Mouse (Mus musculus) monocyte, adult 59 days (primary cell): Measurements from ENCODE around the gene Kctd12b. TPM values are rescaled to one million over a fixed set of nuclear protein-coding genes. Genes with fewer than 3 reads are reported as not detected.

ENCODE experiments used
- total RNA-seq, 2 experiments: library from RNA; stranded (reverse); gene quantifications; one replicate each; pipeline ENCODE4 v1.2.4; 2023

Kctd12b gene
- 10 to 100 TPM; 14.0 to 16.0 TPM for total RNA-seq

GRCm38 (mm10) chrX:153695782-153696395 lies at the start of gene Kctd12b:
Gene Kctd12b, minus strand, starts transcription at chrX:153696391.

GRCm38 (mm10) chrX:153723110-153723916 lies 27.1 kb upstream of the Kctd12b start, which contains the start of gene Nbdy:
Gene Nbdy, plus strand, starts transcription at chrX:153723590.

Other genes starting within 250 kb of the Kctd12b start
- gene Ubqln2, start 198.2 kb downstream of the Kctd12b start, total RNA-seq = 10 to 100 TPM; 39.8 to 41.0 TPM
- gene Cypt3, start 137.8 kb downstream of the Kctd12b start, total RNA-seq = not detected
- gene Nbdy, start 27.2 kb upstream of the Kctd12b start, total RNA-seq = 10 to 100 TPM; 29.4 to 29.8 TPM
- not detected for gene Spin2c, start 135.8 kb upstream of the Kctd12b start, total RNA-seq